Mouse (Mus musculus): Measurements from ENCODE around the gene Pts. TPM values are rescaled to one million over a fixed set of nuclear protein-coding genes. Genes with fewer than 3 reads are reported as not detected.

Pts gene
- polyA plus RNA-seq, 1 experiment, result 28.7 TPM

DNA sequence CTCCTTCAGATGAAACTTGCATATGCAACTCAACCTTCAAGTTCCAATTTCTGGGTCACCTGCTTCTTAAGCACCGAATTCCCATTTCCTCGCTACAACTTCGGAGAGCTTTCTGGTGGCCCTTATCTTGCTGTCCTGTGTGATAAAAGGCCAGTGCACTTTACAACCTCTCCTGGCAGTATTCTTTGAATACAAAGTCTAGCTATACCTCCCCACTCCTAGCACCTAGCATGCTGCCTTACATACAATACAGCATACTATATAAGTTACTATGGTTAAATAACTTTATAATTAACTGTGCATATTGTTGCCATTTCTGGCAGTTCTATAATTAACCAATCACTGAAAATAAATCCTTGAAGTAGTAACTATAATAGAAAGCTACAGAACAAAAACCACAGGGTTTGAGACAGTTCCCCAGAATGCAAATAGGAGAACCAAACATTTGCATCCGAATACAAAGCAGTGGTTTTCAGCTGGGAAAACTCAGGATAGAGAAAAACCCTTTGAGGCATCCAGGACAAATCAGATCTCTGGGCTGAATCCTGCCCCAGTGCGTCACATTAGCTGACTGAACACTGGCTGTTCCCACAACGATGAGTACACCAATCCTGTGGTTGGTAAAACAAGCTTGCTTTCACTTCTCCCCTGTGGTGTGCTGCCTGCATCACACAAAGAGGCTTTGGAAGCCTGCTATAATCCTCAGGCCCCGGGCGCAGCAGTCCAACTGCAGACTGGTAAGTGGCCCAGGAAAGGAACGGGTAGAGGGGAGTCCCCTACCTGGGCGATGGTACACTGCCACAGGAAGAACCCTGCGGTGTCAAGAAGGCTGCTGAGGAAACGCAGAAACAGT lies 25.9 kb upstream of the Pts start, which contains the start of gene Il18:
Il18 (plus strand) TSS at position 587 of the 853 bp plus-strand sequence.
- Histone ChIP-seq H3K4me1 (ENCODE audit: control insufficient read depth, insufficient read depth, low read length) (no peaks in the 10 kb centered on the region), H3K4me3 (ENCODE audit: insufficient read depth, low read length) (no peak within 1 kb of the TSS), H3K27ac (ENCODE audit: insufficient read depth, low read length) (peak within 1 kb of the TSS; percentile 44; the same call in 1 of the 2 replicates)
- TF ChIP-seq POLR2A (IDR thresholded peaks at IDR 0.05; ENCODE audit: low read depth, low read length), result 0 out of 2 replicates have a peak, but pooled peaks have one; percentile 43
- no peak for TF ChIP-seq CTCF (IDR thresholded peaks at IDR 0.05; ENCODE audit: borderline replicate concordance, insufficient read depth, low read length)

DNA sequence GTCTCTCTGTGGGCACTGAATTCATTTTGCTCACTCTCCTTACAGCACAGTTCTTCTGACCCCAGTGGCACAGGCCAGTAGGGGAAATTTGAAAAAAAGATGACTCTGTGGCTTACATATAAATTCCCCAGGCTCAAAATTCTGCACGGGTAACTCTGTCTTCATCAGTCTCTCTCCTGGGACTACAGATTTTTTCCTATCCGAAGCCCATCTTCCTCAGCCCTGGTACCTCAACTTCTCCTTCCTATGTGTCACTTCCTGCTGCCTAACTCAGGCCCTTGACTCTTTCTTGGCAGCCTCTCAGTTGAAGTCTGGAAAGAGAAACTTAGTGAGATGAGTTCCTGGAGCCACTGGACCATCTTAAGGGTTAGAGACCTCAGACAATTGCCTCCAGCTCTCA lies 25.0 kb upstream of the Pts start:
- Histone ChIP-seq H3K27ac (ENCODE audit: insufficient read depth, low read length) (no peak overlapping the region), H3K4me3 (ENCODE audit: insufficient read depth, low read length) (no peak overlapping the region), H3K4me1 (ENCODE audit: control insufficient read depth, insufficient read depth, low read length) (no peaks in the 10 kb centered on the region)
- TF ChIP-seq POLR2A (IDR thresholded peaks at IDR 0.05; ENCODE audit: low read depth, low read length) (no peak), CTCF (IDR thresholded peaks at IDR 0.05; ENCODE audit: borderline replicate concordance, insufficient read depth, low read length) (no peak)

DNA sequence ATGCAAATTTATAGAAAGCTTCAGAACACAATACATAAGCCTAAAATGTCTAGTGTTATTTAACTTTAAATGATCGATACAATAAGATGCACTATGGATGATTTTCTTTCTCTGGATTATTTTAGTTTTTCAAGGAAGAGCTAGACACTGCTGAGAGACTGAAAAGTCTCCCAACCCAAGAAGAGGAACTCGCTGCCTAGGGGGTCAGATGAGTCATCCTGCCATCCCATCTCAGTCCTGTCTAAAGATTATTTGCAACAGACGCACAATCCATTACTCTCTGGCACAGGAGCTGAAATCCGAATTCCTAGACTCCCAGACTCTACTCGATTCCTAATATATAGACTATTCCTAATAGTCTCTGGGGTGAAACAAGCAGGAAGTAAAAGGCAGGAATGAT lies 23.7 kb upstream of the Pts start:
- H3K4me1 ChIP-seq (ENCODE audit: control insufficient read depth, insufficient read depth, low read length), result no peaks in the 10 kb centered on the region
- TF ChIP-seq POLR2A (IDR thresholded peaks at IDR 0.05; ENCODE audit: low read depth, low read length), result no peak
- no peak overlapping the region for H3K4me3 ChIP-seq (ENCODE audit: insufficient read depth, low read length)
- H3K27ac ChIP-seq (ENCODE audit: insufficient read depth, low read length), result no peak overlapping the region

DNA sequence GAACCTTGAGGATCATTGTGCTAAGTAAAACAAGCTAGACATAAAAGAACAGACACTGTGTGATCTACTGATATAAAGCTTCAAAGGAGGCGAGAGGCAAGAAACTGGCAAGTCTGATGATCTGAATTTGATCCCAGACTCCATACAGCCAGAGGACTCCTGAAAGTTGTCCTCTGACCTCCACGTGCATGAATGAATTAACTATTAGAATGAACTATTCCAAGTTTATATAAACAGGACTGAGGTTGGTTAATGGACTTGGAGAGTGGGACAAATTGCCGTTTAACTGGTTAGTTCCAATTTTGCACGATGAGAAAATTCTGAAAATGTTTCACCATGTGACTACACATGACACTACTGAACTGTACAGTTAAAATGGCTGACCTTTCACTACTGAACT lies 20.4 kb upstream of the Pts start:
- TF ChIP-seq POLR2A (IDR thresholded peaks at IDR 0.05; ENCODE audit: low read depth, low read length) (no peak), CTCF (IDR thresholded peaks at IDR 0.05; ENCODE audit: borderline replicate concordance, insufficient read depth, low read length) (no peak)
- Histone ChIP-seq H3K27ac (ENCODE audit: insufficient read depth, low read length) (no peak overlapping the region), H3K4me1 (ENCODE audit: control insufficient read depth, insufficient read depth, low read length) (no peaks in the 10 kb centered on the region), H3K4me3 (ENCODE audit: insufficient read depth, low read length) (no peak overlapping the region)

DNA sequence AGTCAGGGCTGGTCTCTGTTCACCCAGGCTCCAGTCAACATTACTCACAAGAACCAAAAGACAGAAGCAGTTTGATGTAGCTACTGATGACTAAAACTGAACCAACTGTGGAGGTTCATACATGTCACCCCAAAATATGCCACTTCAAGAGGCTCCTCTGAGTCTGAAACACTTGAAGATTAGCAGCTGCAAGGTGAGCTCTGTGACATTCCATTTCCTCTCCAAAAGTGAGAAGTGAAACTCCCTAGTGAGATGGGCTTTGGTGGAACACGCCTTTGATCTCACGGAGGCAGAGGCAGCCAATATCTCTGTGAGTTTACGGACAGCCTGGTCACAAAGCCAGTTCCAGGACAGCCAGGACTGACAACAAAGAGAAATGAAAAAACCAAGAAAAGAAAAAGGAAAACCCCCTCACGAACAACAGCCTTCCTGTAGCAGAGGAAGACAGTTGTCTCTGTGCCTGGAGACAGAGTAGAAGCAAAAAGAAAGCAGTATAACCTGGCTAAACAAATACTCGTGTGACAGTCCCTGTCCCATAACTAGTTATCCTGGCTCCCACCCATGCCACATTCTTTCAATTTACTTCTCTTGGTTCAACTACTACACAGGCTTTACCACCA lies 19.4 kb upstream of the Pts start:
- H3K4me3 ChIP-seq (ENCODE audit: insufficient read depth, low read length), result no peak overlapping the region
- H3K4me1 ChIP-seq (ENCODE audit: control insufficient read depth, insufficient read depth, low read length), result no peaks in the 10 kb centered on the region
- TF ChIP-seq CTCF (IDR thresholded peaks at IDR 0.05; ENCODE audit: borderline replicate concordance, insufficient read depth, low read length), result no peak
- no peak for TF ChIP-seq POLR2A (IDR thresholded peaks at IDR 0.05; ENCODE audit: low read depth, low read length)
- H3K27ac ChIP-seq (ENCODE audit: insufficient read depth, low read length), result no peak overlapping the region

DNA sequence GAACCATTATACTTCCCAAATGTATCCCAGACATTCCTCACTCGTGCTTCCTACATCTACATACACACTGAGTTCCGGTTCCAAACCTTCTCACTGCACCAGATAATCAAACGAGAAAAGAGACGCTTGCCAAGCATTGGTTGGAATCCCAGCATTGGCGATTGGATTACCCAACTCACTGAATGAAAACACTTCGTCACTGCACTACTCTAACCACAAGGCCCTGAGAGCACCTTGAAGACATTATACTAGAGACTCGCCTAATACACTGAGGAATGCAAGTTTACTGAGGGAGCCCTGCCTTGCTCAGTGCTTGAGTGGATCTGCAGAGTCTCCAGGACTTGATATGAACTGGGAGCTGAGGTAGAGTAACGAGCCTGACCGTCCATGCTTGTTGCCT lies 13.9 kb upstream of the Pts start:
- Histone ChIP-seq H3K4me3 (ENCODE audit: insufficient read depth, low read length) (no peak overlapping the region), H3K27ac (ENCODE audit: insufficient read depth, low read length) (no peak overlapping the region), H3K4me1 (ENCODE audit: control insufficient read depth, insufficient read depth, low read length) (peaks cover 2% of the 10 kb centered on the region; the same call in 1 of the 2 replicates)
- TF ChIP-seq CTCF (IDR thresholded peaks at IDR 0.05; ENCODE audit: borderline replicate concordance, insufficient read depth, low read length), result no peak
- no peak for TF ChIP-seq POLR2A (IDR thresholded peaks at IDR 0.05; ENCODE audit: low read depth, low read length)

DNA sequence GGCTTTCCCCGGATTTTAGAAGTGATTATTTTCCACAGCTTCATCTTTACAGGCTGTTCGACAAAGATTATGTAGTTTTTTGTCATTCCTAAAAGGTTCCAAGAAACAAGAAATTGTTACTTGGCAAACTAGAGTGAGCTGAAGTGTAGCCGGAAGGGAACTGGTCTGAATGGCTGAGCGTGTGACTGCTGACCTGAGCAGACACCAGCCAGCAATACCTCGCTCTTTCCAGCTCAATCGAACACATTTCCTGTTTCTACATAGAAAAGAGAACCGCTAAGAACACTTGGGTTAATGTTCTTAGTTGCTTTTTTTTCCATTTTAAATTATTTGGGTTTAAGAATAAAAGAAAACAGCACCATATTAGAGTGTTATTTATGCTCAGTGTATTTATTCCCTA lies 11.6 kb upstream of the Pts start:
- TF ChIP-seq CTCF (IDR thresholded peaks at IDR 0.05; ENCODE audit: borderline replicate concordance, insufficient read depth, low read length), result no peak
- TF ChIP-seq POLR2A (IDR thresholded peaks at IDR 0.05; ENCODE audit: low read depth, low read length), result no peak

DNA sequence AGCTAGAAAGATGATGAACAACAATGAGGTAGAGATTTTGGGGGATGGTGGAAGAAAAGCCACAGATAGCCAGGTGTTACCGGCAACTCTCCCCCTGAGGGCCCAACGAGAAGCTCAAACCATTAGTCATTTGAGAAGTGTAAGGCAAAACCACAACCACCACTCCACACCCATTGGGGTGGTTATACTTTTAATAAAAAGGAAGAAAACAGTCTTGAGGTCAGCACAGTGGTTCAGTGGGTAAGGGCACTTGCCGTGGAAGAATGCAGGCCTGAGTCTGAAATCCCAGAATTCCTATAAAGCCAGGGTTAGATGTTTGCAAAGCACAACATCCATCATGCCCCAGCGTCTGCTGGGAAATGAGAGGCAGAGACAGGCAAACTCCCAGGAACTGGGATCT lies 8.8 kb upstream of the Pts start:
- Histone ChIP-seq H3K27ac (ENCODE audit: insufficient read depth, low read length) (no peak overlapping the region), H3K4me3 (ENCODE audit: insufficient read depth, low read length) (no peak overlapping the region), H3K4me1 (ENCODE audit: control insufficient read depth, insufficient read depth, low read length) (no peaks in the 10 kb centered on the region)
- TF ChIP-seq POLR2A (IDR thresholded peaks at IDR 0.05; ENCODE audit: low read depth, low read length) (no peak), CTCF (IDR thresholded peaks at IDR 0.05; ENCODE audit: borderline replicate concordance, insufficient read depth, low read length) (no peak)

More for the DNA sequence above, 11.6 kb upstream of the Pts start:
- H3K4me3 ChIP-seq (ENCODE audit: insufficient read depth, low read length), result no peak overlapping the region
- no peak overlapping the region for H3K27ac ChIP-seq (ENCODE audit: insufficient read depth, low read length)
- H3K4me1 ChIP-seq (ENCODE audit: control insufficient read depth, insufficient read depth, low read length), result peaks cover 2% of the 10 kb centered on the region; the same call in 1 of the 2 replicates

DNA sequence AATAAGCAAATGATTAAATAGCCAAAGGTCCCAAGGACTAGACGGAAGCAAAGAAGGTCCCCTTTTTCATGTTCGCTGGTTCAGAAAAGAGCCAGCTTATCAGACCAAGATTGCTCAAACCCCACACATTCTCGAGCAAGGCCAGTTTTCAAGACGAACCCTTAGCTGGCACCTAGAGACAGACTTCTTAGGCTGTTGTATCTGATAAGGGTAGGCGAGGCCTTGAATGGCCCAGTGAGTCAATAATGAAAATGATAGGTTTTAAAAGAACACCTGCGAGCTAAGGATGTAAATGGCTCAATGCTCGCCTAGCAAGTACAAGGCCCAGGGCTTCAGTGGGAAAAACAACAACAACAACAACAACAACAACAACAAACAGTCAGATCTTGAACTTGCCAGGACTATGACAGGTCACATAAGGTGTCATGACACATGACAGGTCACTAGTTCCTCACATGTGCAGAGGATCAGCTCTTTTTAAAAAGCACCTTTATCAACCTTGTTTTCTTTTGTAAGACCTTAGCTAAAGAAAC lies 8.1 kb upstream of the Pts start:
- TF ChIP-seq CTCF (IDR thresholded peaks at IDR 0.05; ENCODE audit: borderline replicate concordance, insufficient read depth, low read length) (no peak), POLR2A (IDR thresholded peaks at IDR 0.05; ENCODE audit: low read depth, low read length) (no peak)
- no peak overlapping the region for H3K27ac ChIP-seq (ENCODE audit: insufficient read depth, low read length)
- no peak overlapping the region for H3K4me3 ChIP-seq (ENCODE audit: insufficient read depth, low read length)
- no peaks in the 10 kb centered on the region for H3K4me1 ChIP-seq (ENCODE audit: control insufficient read depth, insufficient read depth, low read length)

DNA sequence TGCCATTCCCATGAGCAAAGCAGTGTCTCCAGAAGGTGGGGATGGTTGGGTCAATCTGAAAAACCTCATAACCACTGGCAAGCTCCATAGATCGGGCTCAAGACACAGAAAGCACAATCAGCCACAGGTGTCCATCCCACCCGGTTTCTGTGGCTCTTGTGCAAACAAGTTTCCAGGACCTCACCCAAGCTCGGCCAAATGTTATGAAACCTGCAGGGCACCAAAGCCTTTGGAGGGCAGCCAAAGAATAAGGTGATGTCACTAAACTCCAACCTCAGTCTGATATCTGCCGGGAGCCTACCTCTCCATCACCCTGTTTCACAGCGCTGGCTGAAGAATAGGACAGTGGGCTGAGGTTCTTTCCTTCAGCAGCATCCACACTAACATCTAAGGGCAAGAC lies 7.4 kb upstream of the Pts start:
- no peak overlapping the region for H3K4me3 ChIP-seq (ENCODE audit: insufficient read depth, low read length)
- no peak overlapping the region for H3K27ac ChIP-seq (ENCODE audit: insufficient read depth, low read length)
- H3K4me1 ChIP-seq (ENCODE audit: control insufficient read depth, insufficient read depth, low read length), result no peaks in the 10 kb centered on the region
- no peak for TF ChIP-seq POLR2A (IDR thresholded peaks at IDR 0.05; ENCODE audit: low read depth, low read length)
- TF ChIP-seq CTCF (IDR thresholded peaks at IDR 0.05; ENCODE audit: borderline replicate concordance, insufficient read depth, low read length), result no peak

All from embryonic fibroblast, embryonic 13.5 days (primary cell).